Mouse (Mus musculus): ENCODE results near the gene Mttp. TPM values are rescaled to one million over a fixed set of nuclear protein-coding genes. Genes with fewer than 3 reads are reported as not detected.

Gene Mttp
- polyA plus RNA-seq, 1 experiment: 7.4 TPM

GRCm38 (mm10) chr3:138096263-138097028 lies 48.3 kb downstream of the Mttp start:
- Histone ChIP-seq H3K27ac (ENCODE audit: insufficient read depth, low read length) (no peak overlapping the region), H3K4me3 (replicated peaks; ENCODE audit: insufficient read depth, low read depth, low read length) (no peak overlapping the region), H3K27me3 (ENCODE audit: control insufficient read depth, insufficient read depth, low read length) (no peaks in the 10 kb centered on the region), H3K4me1 (ENCODE audit: control insufficient read depth, insufficient read depth, low read length) (peaks cover 5% of the 10 kb centered on the region)
- 74% methylated on average over 19 of the region's 19 CpGs for WGBS
- no peak for TF ChIP-seq CTCF (IDR thresholded peaks at IDR 0.05; ENCODE audit: borderline replicate concordance, insufficient read depth, low read depth, low read length)
- TF ChIP-seq POLR2A (IDR thresholded peaks at IDR 0.05; ENCODE audit: borderline replicate concordance, insufficient read depth, low read length): no peak
- no peak for DNase-seq

GRCm38 (mm10) chr3:138095718-138096117 lies 49.0 kb downstream of the Mttp start:
- H3K27me3 ChIP-seq (ENCODE audit: control insufficient read depth, insufficient read depth, low read length): no peaks in the 10 kb centered on the region
- WGBS: 16% methylated on average over 10 of the region's 10 CpGs
- peak in 1 of 2 experiments; percentile 43 for DNase-seq
- peaks cover 5% of the 10 kb centered on the region for H3K4me1 ChIP-seq (ENCODE audit: control insufficient read depth, insufficient read depth, low read length)
- no peak for TF ChIP-seq CTCF (IDR thresholded peaks at IDR 0.05; ENCODE audit: borderline replicate concordance, insufficient read depth, low read depth, low read length)
- TF ChIP-seq POLR2A (IDR thresholded peaks at IDR 0.05; ENCODE audit: borderline replicate concordance, insufficient read depth, low read length): no peak
- H3K27ac ChIP-seq (ENCODE audit: insufficient read depth, low read length): no peak overlapping the region
- H3K4me3 ChIP-seq (replicated peaks; ENCODE audit: insufficient read depth, low read depth, low read length): no peak overlapping the region

DNA sequence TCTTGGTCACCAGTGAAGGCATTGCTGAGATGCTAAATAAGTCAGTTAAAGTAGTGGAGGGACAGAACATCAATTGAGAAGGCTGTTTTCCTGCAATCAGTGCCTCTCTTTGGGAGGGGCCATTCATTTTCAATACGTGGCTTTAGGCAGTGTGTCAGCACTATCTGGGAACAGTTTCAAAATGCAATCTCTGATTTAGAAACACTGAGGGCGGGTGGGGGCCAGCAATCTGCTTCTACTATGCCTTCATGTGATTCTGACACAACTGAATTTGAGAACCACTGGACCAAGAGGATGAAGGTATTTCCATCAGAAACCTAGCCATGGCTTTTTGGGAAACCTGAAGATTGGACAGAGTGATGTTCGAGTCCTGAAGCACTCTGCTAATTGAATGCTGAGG lies 49.5 kb downstream of the Mttp start:
- no peaks in the 10 kb centered on the region for H3K27me3 ChIP-seq (ENCODE audit: control insufficient read depth, insufficient read depth, low read length)
- no peak overlapping the region for H3K4me3 ChIP-seq (replicated peaks; ENCODE audit: insufficient read depth, low read depth, low read length)
- 28% methylated on average over 3 of the region's 3 CpGs for WGBS
- DNase-seq: no peak
- peaks cover 5% of the 10 kb centered on the region for H3K4me1 ChIP-seq (ENCODE audit: control insufficient read depth, insufficient read depth, low read length)
- no peak for TF ChIP-seq CTCF (IDR thresholded peaks at IDR 0.05; ENCODE audit: borderline replicate concordance, insufficient read depth, low read depth, low read length)
- no peak overlapping the region for H3K27ac ChIP-seq (ENCODE audit: insufficient read depth, low read length)

GRCm38 (mm10) chr3:138083896-138084295 lies 60.9 kb downstream of the Mttp start:
- Histone ChIP-seq H3K4me3 (replicated peaks; ENCODE audit: insufficient read depth, low read depth, low read length) (no peak overlapping the region), H3K27ac (ENCODE audit: insufficient read depth, low read length) (no peak overlapping the region), H3K27me3 (ENCODE audit: control insufficient read depth, insufficient read depth, low read length) (no peaks in the 10 kb centered on the region), H3K4me1 (ENCODE audit: control insufficient read depth, insufficient read depth, low read length) (peaks cover 5% of the 10 kb centered on the region; the same call in 1 of the 2 replicates)
- no peak for TF ChIP-seq POLR2A (IDR thresholded peaks at IDR 0.05; ENCODE audit: borderline replicate concordance, insufficient read depth, low read length)
- TF ChIP-seq CTCF (IDR thresholded peaks at IDR 0.05; ENCODE audit: borderline replicate concordance, insufficient read depth, low read depth, low read length): no peak
- WGBS: 46% methylated on average over 4 of the region's 4 CpGs
- no peak for DNase-seq

DNA sequence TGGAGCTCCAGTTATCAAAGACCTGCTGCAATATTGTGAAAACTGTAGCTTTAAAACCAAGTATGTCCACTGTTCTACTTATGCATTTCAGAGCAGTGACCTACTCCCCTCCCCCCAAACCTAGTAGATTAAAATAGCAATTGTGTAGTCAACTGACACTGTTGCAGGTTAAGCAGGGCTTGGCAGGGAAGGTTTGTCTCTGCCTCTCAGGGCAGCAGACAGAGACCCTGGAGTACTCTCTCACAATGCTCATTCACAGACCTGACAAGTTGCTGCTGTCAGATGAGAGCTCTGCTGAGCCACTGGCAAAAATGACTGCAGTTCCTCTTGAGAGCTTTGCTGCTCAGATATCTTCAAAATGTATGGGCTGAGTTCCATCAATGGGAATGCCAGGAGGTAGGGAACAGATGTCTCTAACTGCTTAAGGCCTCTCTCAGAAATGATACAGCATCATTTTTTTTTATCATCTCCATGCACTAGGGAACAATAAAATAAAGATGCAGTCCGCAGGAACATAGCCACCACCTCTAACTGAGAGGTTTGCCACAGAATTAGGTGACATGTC lies 61.6 kb downstream of the Mttp start:
- no peak overlapping the region for H3K27ac ChIP-seq (ENCODE audit: insufficient read depth, low read length)
- WGBS: 27% methylated on average over 1 of the region's 1 CpGs

DNA sequence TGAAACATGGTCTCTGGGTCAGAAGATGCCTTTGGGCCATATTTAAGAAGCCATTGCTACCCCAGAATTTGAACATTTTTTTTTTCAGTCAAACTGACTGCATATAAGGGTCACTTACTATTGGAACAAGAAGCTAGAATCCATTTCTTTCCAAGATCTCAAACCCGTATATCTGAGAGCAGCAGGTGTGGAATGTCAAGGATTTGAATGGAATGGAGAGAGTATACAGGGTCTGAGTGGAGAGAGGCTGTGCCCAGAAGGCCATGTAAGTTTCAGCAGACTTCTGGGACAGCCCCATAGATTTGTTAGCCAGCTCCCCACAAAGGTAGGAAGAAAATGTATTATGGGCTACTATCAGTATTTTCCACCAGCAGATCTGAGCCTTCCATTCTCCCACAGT lies 66.1 kb downstream of the Mttp start:
- no peaks in the 10 kb centered on the region for H3K27me3 ChIP-seq (ENCODE audit: control insufficient read depth, insufficient read depth, low read length)
- H3K4me1 ChIP-seq (ENCODE audit: control insufficient read depth, insufficient read depth, low read length): peaks cover 5% of the 10 kb centered on the region
- no peak for DNase-seq
- WGBS: 97% methylated on average over 1 of the region's 1 CpGs
- no peak for TF ChIP-seq CTCF (IDR thresholded peaks at IDR 0.05; ENCODE audit: borderline replicate concordance, insufficient read depth, low read depth, low read length)
- no peak overlapping the region for H3K4me3 ChIP-seq (replicated peaks; ENCODE audit: insufficient read depth, low read depth, low read length)
- no peak overlapping the region for H3K27ac ChIP-seq (ENCODE audit: insufficient read depth, low read length)

More for the DNA sequence above, 61.6 kb downstream of the Mttp start:
- Histone ChIP-seq H3K27me3 (ENCODE audit: control insufficient read depth, insufficient read depth, low read length) (no peaks in the 10 kb centered on the region), H3K4me1 (ENCODE audit: control insufficient read depth, insufficient read depth, low read length) (peaks cover 5% of the 10 kb centered on the region; the same call in 1 of the 2 replicates), H3K4me3 (replicated peaks; ENCODE audit: insufficient read depth, low read depth, low read length) (no peak overlapping the region)
- peak; percentile 58 to 70 for DNase-seq
- TF ChIP-seq POLR2A (IDR thresholded peaks at IDR 0.05; ENCODE audit: borderline replicate concordance, insufficient read depth, low read length): no peak
- no peak for TF ChIP-seq CTCF (IDR thresholded peaks at IDR 0.05; ENCODE audit: borderline replicate concordance, insufficient read depth, low read depth, low read length)

- H3K27me3 ChIP-seq (ENCODE audit: control insufficient read depth, insufficient read depth, low read length): no peaks in the 10 kb centered on the region
- peak overlapping the region; percentile 8; the same call in 1 of the 2 replicates for H3K27ac ChIP-seq (ENCODE audit: insufficient read depth, low read length)
- DNase-seq: peak; percentile 70 to 84
- H3K4me3 ChIP-seq (replicated peaks; ENCODE audit: insufficient read depth, low read depth, low read length): no peak overlapping the region
- no peaks in the 10 kb centered on the region; the same call in none of the 2 replicates for H3K4me1 ChIP-seq (ENCODE audit: control insufficient read depth, insufficient read depth, low read length)
- 20% methylated on average over 11 of the region's 11 CpGs for WGBS
- TF ChIP-seq POLR2A (IDR thresholded peaks at IDR 0.05; ENCODE audit: borderline replicate concordance, insufficient read depth, low read length) (no peak), CTCF (IDR thresholded peaks at IDR 0.05; ENCODE audit: borderline replicate concordance, insufficient read depth, low read depth, low read length) (no peak)
Measured at GRCm38 (mm10) chr3:138077476-138078340, 67.1 kb downstream of the Mttp start.
